Mouse (Mus musculus) brain, embryonic 14.5 days (tissue): Measurements from ENCODE around the gene Gstm6. TPM values are rescaled to one million over a fixed set of nuclear protein-coding genes. Genes with fewer than 3 reads are reported as not detected.
"Not testable (repeated sequence)": the region's sequence is repeated elsewhere in the genome, so short reads cannot be mapped to it uniquely, and the experiment has no call there.

Source experiments
- DNase-seq: peaks from one replicate; pipeline ENCODE4 v3.0.0-alpha.2; 2011; ENCODE audit warnings: low read depth
- CTCF ChIP-seq: fragments of 200-500 bp; IDR thresholded peaks from 2 replicates; pipeline ENCODE4 v1.5.1; 2012; ENCODE audit warnings: inconsistent platforms, mild to moderate bottlenecking, moderate library complexity, borderline replicate concordance; ENCODE audit not compliant: insufficient read depth, insufficient read length; ENCODE audit errors: extremely low read depth
- POLR2A ChIP-seq: fragments of 200-500 bp; IDR thresholded peaks from 2 replicates; pipeline ENCODE4 v1.6.1; 2012; ENCODE audit warnings: mild to moderate bottlenecking, inconsistent platforms, borderline replicate concordance; ENCODE audit not compliant: poor library complexity, insufficient read depth, insufficient read length, severe bottlenecking; ENCODE audit errors: extremely low read depth
- polyA plus RNA-seq: library from polyadenylated mRNA; depleted of rRNA; stranded (reverse); fragments of >200 nt; gene quantifications from 2 replicates; pipeline ENCODE4 v1.2.3, GENCODE M21; 2012; rRNA removed

Gene Gstm6
- 7.9 and 9.5 TPM in 2 replicates for polyA plus RNA-seq

DNA sequence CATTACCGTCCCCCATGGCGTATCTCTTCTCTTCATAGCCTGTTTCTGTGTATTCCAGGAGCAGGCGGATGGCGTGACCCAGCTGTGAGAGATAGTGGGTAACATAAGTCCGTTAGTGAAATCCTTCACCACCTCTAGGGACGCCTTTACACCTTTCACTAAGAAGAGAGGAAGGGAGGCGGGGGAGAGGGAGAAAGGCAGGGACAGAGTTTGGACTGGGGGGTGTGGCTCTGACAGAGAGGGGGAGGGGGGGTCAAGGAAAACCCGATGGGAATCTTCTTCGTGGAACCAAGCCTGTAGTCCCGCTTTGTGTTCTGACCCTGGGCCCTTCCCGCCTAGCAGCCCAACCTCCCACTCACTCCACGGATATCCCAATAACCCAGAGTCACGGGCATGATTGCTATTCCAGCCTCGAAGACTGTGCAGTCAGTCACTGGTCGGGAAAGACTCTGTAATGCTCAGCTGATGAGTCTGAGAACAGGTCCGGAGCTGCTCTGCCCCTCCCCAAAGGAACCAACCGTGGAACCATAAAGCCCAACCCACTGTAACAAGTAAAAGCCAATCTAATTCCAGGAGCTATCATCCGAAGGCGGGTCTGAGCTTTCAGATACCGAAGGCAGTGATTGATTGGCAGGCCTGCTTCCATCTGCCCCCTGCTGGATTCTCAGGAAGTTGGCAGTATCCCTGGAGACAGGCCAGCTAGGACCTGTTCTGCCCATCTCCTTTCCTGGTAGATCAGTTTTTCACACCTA lies at the start of gene Gstm6:
Gstm6 (minus strand) TSS at position 511 of the 752 bp plus-strand sequence.
- DNase-seq = peak; percentile 93
- TF ChIP-seq POLR2A (no peak), CTCF (peak; percentile 73)

DNA sequence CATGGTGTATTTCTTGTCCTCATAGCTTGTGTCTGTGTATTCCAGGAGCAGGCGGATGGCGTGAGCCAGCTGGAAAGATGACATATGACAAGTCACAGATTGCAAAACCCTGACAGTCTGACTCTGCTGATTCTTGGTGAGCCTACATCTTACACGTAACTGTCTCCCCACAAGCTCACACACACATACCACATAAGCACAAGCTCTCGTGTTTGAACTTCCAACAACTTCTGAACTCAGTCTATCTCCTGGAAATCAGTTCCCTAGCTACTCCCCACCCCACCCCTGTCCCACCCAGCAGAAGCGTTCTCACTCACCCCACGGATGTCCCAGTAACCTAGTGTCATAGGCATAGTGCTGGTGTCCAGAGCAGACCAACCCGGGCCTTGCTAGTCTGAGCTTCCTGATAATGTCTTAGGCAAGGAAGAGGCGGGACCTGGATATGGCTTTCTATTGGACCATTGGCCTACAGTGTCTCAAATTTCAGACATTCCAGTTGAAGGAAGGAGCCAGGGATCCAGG lies 42.6 kb upstream of the Gstm6 start, which contains the start of gene Gstm2:
Gstm2 (minus strand) TSS at position 413 of the 522 bp plus-strand sequence.
- TF ChIP-seq CTCF = no peak
- no peak for TF ChIP-seq POLR2A
- peak; percentile 15 for DNase-seq

GRCm38 (mm10) chr3:107985141-107985540 lies 41.6 kb upstream of the Gstm6 start:
- not testable (repeated sequence) for DNase-seq

DNA sequence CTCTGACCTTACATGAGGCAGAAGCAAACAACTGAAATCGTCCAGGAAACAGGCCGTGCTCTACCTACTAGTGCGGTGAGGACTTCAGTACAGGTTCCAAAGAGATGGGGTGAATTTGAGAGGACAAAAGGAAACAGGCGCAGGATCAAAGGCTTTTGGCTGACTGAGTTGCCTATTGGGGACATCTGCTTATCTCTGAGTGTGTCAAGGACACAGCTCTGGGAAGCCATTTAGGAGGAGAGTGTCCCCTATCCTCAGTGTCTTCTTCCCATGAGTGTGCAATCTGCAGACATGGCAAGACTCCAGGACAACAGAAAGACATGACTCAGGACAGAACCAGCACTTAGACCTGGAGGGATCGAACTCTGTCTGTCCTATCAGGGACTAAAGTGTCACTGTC lies 40.9 kb upstream of the Gstm6 start:
- TF ChIP-seq POLR2A = no peak
- TF ChIP-seq CTCF = no peak
- DNase-seq = no peak

DNA sequence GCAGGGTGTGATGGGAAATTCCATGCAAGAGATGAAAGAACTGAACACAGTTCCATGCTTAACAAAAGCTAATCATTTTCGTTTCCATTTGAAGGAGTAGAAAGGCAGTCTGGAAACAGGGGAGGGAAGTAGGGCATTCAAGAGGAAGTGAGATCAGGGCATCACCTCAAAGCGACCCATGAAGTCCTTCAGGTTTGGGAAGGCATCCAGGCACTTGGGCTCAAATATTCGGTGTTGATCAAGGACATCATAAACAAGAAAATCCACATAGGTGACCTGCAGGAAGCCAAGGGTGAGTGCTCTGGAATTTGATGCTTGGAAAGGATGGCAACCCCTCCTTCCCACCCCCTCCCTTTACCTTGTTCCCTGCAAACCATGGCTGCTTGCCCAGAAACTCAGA lies 40.2 kb upstream of the Gstm6 start:
- no peak for TF ChIP-seq POLR2A
- no peak for TF ChIP-seq CTCF
- no peak for DNase-seq

- no peak for TF ChIP-seq CTCF
- no peak for TF ChIP-seq POLR2A
- DNase-seq = no peak
These were observed 39.2 kb upstream of the Gstm6 start for GRCm38 (mm10) chr3:107982726-107983125.

GRCm38 (mm10) chr3:107981261-107981660 lies 37.7 kb upstream of the Gstm6 start:
- no peak for DNase-seq
- TF ChIP-seq CTCF (no peak), POLR2A (no peak)

DNA sequence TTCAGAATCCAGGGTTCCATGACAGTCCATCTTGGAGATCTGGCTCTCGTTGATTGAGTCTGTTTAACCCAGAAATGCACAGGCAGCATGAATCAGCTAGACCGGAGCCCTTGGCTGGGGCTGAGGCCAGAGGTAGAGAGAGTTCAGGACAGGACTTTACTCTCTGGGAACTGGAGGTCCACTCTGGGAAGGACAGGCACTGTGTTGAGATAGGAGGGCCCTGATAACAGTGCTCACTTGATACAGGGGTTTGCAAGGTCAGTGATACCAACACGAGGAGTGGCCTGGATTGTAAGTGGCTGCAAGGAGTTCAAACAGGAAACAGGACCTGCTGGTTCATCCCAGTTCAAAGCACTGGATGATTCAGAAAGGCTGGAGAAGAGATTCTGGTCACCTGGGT lies 34.1 kb upstream of the Gstm6 start:
- TF ChIP-seq POLR2A = no peak
- no peak for TF ChIP-seq CTCF
- no peak for DNase-seq

DNA sequence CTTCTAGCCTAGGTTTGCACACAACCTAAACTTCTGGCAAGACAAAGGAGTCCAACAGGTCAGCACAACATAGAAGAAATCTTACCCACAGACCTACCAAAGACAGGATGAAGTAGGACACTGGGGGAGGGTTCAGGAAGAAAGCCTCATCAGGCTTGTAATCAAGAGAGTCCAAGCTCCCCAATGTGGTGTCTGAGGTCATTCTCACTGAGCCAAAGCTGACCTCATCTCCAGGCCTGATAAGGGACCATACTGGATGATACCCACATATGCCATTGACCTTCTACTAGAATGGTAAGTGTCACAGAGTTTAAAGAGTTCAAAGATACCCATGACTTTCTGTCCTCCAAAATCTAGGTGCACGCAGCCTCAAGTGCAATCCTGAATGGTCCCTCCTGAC lies 30.7 kb upstream of the Gstm6 start:
- no peak for TF ChIP-seq POLR2A
- TF ChIP-seq CTCF = no peak
- DNase-seq = no peak

DNA sequence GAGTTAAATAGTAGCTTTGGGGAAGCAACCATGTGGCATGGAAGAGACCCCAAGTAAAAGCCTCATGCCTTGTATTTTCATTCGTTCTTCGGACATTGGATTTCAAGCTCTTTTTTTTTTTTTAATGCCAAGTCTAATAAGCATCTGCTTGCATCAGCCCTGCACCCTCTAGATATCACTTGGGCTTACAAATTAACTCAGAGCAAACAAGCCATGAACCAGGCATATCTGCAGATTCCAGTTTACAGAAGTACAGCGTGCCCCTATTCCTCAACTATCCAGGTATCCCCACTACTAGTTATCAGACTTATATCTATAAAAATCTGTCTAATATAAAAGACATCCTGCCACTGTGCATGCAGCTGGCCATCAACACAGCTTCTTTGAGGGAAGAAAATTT lies 28.5 kb upstream of the Gstm6 start:
- DNase-seq = no peak
- no peak for TF ChIP-seq CTCF
- TF ChIP-seq POLR2A = no peak

DNA sequence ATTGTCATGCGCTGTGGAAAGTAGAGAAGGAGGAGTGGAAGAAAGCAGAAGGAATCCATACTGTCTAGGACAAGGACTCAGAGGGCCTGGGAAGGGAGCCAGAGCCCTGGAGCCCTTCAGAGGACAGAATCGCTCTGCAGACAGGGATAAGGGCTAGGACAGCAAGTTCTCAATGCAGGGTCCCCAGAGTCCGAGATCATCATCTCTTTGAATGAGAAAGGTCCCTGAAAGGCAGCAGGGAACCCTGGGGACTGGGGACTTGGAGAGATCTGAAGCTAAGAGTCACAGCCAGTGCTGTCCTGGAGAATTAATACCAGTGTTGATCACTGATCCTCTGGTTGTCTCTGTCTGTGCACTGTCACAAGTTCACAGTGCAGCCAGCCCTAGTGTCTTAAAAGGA lies 27.6 kb upstream of the Gstm6 start:
- DNase-seq = not testable (repeated sequence)

DNA sequence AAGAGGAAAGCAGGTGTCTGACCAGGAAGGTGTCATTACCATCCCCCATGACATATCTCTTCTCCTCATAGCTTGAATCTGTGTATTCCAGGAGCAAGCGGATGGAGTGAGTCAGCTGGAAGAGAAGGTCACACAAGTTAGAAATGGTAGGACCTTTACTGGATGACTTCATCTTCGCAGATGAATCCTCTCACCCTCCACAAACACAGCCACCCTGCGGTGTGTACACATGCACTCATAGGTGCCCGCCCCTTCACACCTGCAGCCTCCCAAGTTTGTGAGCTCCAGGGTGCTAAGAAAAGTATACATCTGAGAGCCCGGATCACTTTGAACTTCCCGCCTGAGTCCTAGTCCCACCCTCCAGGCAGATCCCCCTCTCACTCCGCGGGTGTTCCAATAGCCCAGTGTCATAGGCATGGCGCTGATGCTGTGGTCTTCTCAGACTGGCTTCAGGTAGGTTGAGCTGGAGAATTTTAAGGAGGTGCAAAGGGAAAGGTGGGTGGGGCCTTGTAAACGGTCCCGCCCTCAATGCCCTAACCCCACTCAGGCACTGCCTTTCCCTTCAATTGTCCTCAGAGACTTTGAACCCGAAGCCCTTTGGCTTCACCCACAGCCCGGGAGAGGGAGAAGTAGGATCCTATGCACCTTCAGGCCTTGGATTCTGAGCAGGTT lies 25.3 kb upstream of the Gstm6 start, which contains the start of gene Gstm3:
Gstm3 (minus strand) TSS at position 560 of the 672 bp plus-strand sequence.
- no peak for DNase-seq
- no peak for TF ChIP-seq POLR2A
- no peak for TF ChIP-seq CTCF
